Mouse (Mus musculus): ENCODE results near the gene Arhgap15. TPM values are rescaled to one million over a fixed set of nuclear protein-coding genes. Genes with fewer than 3 reads are reported as not detected.

Arhgap15 gene
- polyA plus RNA-seq, 1 experiment from 2014 or later = 0.38 TPM

GRCm38 (mm10) chr2:43939196-43939595 is 190.6 kb downstream of the Arhgap15 start:
- Histone ChIP-seq H3K27ac (ENCODE audit: poor library complexity, severe bottlenecking) (no peak overlapping the region), H3K4me3 (no peak overlapping the region), H3K4me1 (replicated peaks) (no peaks in the 10 kb centered on the region), H3K9me3 (replicated peaks) (no peaks in the 10 kb centered on the region), H3K27me3 (replicated peaks) (no peaks in the 10 kb centered on the region), H3K9ac (no peak overlapping the region), H3K36me3 (no peaks in the 10 kb centered on the region), H3K4me2 (no peak overlapping the region)
- ATAC-seq (ENCODE audit: insufficient number of reproducible peaks, low FRiP score) = no peak
- WGBS = 78% methylated on average over 5 of the region's 5 CpGs

DNA sequence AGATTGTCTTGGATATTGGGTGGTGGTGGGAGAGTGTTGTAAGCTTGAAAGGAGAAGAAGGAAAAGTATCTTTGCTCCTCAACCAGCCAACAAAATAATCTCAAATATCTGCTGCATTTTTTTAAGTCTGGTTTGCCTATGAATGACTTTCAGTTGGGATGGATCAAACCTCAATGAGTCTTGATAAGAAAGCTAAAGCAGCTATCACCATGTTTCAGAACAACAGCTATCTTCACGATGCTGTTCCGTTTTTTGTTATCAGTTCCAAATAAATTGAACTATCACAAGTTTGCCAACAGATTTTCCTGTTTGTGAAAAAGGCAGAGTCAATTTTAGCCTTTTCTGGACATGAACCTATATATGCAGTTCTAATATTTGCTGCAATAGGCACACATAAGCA is 197.1 kb downstream of the Arhgap15 start:
- Histone ChIP-seq H3K27me3 (replicated peaks) (no peaks in the 10 kb centered on the region), H3K4me1 (replicated peaks) (no peaks in the 10 kb centered on the region), H3K9me3 (replicated peaks) (no peaks in the 10 kb centered on the region), H3K4me3 (no peak overlapping the region), H3K9ac (no peak overlapping the region), H3K4me2 (no peak overlapping the region), H3K27ac (ENCODE audit: poor library complexity, severe bottlenecking) (no peak overlapping the region), H3K36me3 (no peaks in the 10 kb centered on the region)
- WGBS = 62% methylated on average over 2 of the region's 2 CpGs
- ATAC-seq (ENCODE audit: insufficient number of reproducible peaks, low FRiP score) = no peak

DNA sequence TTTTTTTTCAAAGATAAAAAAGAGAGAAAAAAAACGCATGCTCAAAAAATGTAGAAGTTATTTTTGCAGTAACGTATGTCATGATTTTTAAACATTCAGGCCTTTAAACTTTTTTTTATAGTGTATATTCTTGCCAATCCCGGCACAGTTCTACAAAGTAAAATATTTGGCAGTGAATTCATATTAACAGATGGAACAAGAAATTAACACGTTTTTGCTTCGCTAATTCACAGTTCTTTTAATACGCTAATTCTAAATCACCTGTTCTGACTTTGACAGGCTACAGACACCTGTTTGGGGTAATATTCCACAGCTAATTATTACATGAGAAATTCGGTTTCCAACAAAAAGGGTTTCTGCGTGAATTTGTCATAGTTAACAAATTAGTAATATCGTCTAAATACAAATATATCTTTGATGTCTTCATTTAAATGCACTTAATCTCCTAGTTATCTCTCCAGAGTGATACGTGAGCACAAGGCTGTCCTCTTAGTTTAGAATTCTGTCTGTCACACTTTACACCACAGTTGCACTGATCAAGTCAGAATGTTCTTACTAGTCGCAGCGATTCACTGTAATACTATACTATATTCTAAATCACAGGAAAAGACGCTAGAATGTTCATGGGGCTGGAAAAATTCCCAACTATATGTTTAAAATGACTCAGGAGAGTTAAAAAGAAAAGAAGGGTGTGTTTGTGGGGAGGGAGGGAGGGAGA is 201.3 kb downstream of the Arhgap15 start:
- Histone ChIP-seq H3K9me3 (replicated peaks) (no peaks in the 10 kb centered on the region), H3K36me3 (no peaks in the 10 kb centered on the region), H3K4me1 (replicated peaks) (no peaks in the 10 kb centered on the region), H3K27ac (ENCODE audit: poor library complexity, severe bottlenecking) (no peak overlapping the region), H3K4me2 (no peak overlapping the region), H3K4me3 (no peak overlapping the region), H3K27me3 (replicated peaks) (no peaks in the 10 kb centered on the region), H3K9ac (no peak overlapping the region)
- 83% methylated on average over 13 of the region's 13 CpGs for WGBS
- no peak for ATAC-seq (ENCODE audit: insufficient number of reproducible peaks, low FRiP score)

GRCm38 (mm10) chr2:43950741-43951140 is 202.1 kb downstream of the Arhgap15 start:
- Histone ChIP-seq H3K9me3 (replicated peaks) (no peaks in the 10 kb centered on the region), H3K4me1 (replicated peaks) (no peaks in the 10 kb centered on the region), H3K36me3 (no peaks in the 10 kb centered on the region), H3K9ac (no peak overlapping the region), H3K27ac (ENCODE audit: poor library complexity, severe bottlenecking) (no peak overlapping the region), H3K4me2 (no peak overlapping the region), H3K4me3 (no peak overlapping the region), H3K27me3 (replicated peaks) (no peaks in the 10 kb centered on the region)
- ATAC-seq (ENCODE audit: insufficient number of reproducible peaks, low FRiP score) = no peak
- WGBS = 68% methylated on average over 6 of the region's 6 CpGs

- Histone ChIP-seq H3K9me3 (replicated peaks) (no peaks in the 10 kb centered on the region), H3K36me3 (no peaks in the 10 kb centered on the region), H3K4me1 (replicated peaks) (no peaks in the 10 kb centered on the region), H3K27ac (ENCODE audit: poor library complexity, severe bottlenecking) (no peak overlapping the region), H3K4me2 (no peak overlapping the region), H3K9ac (no peak overlapping the region), H3K27me3 (replicated peaks) (no peaks in the 10 kb centered on the region), H3K4me3 (no peak overlapping the region)
- ATAC-seq (ENCODE audit: insufficient number of reproducible peaks, low FRiP score) = no peak
Measured at GRCm38 (mm10) chr2:43959189-43959588, 210.6 kb downstream of the Arhgap15 start.

DNA sequence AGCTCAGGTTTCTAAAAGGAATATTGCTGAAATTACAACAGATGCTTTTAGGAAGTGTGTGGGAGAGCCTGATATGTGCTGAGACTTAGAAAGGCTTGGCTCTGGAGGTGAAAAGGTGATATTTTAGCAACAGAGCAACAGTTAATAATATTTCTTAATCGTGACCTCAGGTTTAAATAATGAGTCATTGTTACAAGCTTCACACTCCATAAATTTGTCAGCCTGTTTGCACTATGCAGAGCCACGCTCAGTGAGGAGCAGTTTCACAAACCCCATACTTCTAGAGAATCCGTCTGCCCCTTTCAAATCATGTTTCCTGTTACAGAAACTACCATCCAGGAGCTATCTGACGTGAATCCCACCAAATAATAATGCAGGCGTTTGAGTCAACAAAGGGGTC is 213.8 kb downstream of the Arhgap15 start:
- no peak overlapping the region for H3K4me3 ChIP-seq
- H3K4me1 ChIP-seq (replicated peaks) = no peaks in the 10 kb centered on the region
- H3K36me3 ChIP-seq = no peaks in the 10 kb centered on the region
- H3K9me3 ChIP-seq (replicated peaks) = no peaks in the 10 kb centered on the region
- 66% methylated on average over 5 of the region's 5 CpGs for whole genome bisulfite sequencing
- no peak overlapping the region for H3K27ac ChIP-seq (ENCODE audit: poor library complexity, severe bottlenecking)
- no peak for ATAC-seq (ENCODE audit: insufficient number of reproducible peaks, low FRiP score)
- no peaks in the 10 kb centered on the region for H3K27me3 ChIP-seq (replicated peaks)
- H3K9ac ChIP-seq = no peak overlapping the region
- no peak overlapping the region for H3K4me2 ChIP-seq

- Histone ChIP-seq H3K4me3 (no peak overlapping the region), H3K4me1 (replicated peaks) (0 out of 2 replicates have a peak, but pooled peaks cover 3% of the 10 kb centered on the region), H3K4me2 (no peak overlapping the region), H3K27ac (ENCODE audit: poor library complexity, severe bottlenecking) (no peak overlapping the region), H3K9me3 (replicated peaks) (no peaks in the 10 kb centered on the region), H3K27me3 (replicated peaks) (no peaks in the 10 kb centered on the region), H3K9ac (no peak overlapping the region), H3K36me3 (no peaks in the 10 kb centered on the region)
- 49% methylated on average over 4 of the region's 4 CpGs for WGBS
- ATAC-seq (ENCODE audit: insufficient number of reproducible peaks, low FRiP score) = no peak
Measured at GRCm38 (mm10) chr2:43968581-43968980, 220.0 kb downstream of the Arhgap15 start.

- WGBS = 77% methylated on average over 11 of the region's 11 CpGs
- no peak overlapping the region for H3K9ac ChIP-seq
- H3K27me3 ChIP-seq (replicated peaks) = no peaks in the 10 kb centered on the region
- no peak overlapping the region for H3K4me2 ChIP-seq
- H3K4me3 ChIP-seq = no peak overlapping the region
- H3K36me3 ChIP-seq = no peaks in the 10 kb centered on the region
- no peak overlapping the region for H3K27ac ChIP-seq (ENCODE audit: poor library complexity, severe bottlenecking)
- ATAC-seq (ENCODE audit: insufficient number of reproducible peaks, low FRiP score) = no peak
- H3K9me3 ChIP-seq (replicated peaks) = no peaks in the 10 kb centered on the region
- H3K4me1 ChIP-seq (replicated peaks) = no peaks in the 10 kb centered on the region
Measured at GRCm38 (mm10) chr2:43977732-43978131, 229.1 kb downstream of the Arhgap15 start.

- 78% methylated on average over 13 of the region's 13 CpGs for whole genome bisulfite sequencing
- Histone ChIP-seq H3K4me3 (no peak overlapping the region), H3K4me2 (no peak overlapping the region), H3K4me1 (replicated peaks) (no peaks in the 10 kb centered on the region), H3K36me3 (no peaks in the 10 kb centered on the region), H3K27me3 (replicated peaks) (no peaks in the 10 kb centered on the region), H3K9ac (no peak overlapping the region), H3K9me3 (replicated peaks) (no peaks in the 10 kb centered on the region), H3K27ac (ENCODE audit: poor library complexity, severe bottlenecking) (no peak overlapping the region)
- no peak for ATAC-seq (ENCODE audit: insufficient number of reproducible peaks, low FRiP score)
Measured at GRCm38 (mm10) chr2:43978177-43979013, 229.8 kb downstream of the Arhgap15 start.

DNA sequence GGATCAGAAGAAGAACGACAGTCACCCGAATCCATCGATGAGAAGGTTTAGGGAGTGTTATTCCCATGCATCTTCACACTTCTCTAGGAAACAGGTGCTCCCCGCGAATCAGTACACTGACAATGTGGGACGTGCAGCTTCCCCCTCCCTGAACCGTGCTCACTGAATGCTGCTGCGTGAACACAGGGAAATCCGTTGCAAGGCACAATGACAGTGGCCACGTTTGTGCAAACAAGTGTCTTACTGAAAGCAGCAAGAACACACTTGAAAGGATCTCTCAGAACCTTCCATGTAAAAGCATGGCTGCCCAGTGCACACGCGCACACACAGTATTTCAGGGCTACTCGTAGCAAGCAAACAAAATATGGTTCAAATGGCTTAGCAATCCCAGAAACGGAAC is 237.4 kb downstream of the Arhgap15 start:
- H3K4me2 ChIP-seq = no peak overlapping the region
- H3K9ac ChIP-seq = no peak overlapping the region
- H3K4me1 ChIP-seq (replicated peaks) = no peaks in the 10 kb centered on the region
- H3K36me3 ChIP-seq = no peaks in the 10 kb centered on the region
- H3K9me3 ChIP-seq (replicated peaks) = no peaks in the 10 kb centered on the region
- no peak for ATAC-seq (ENCODE audit: insufficient number of reproducible peaks, low FRiP score)
- H3K4me3 ChIP-seq = no peak overlapping the region
- 78% methylated on average over 14 of the region's 14 CpGs for WGBS
- H3K27ac ChIP-seq (ENCODE audit: poor library complexity, severe bottlenecking) = no peak overlapping the region
- H3K27me3 ChIP-seq (replicated peaks) = no peaks in the 10 kb centered on the region

GRCm38 (mm10) chr2:43987919-43988318 is 239.3 kb downstream of the Arhgap15 start:
- H3K4me2 ChIP-seq = no peak overlapping the region
- no peak for ATAC-seq (ENCODE audit: insufficient number of reproducible peaks, low FRiP score)
- no peak overlapping the region for H3K9ac ChIP-seq
- H3K27me3 ChIP-seq (replicated peaks) = no peaks in the 10 kb centered on the region
- no peak overlapping the region for H3K27ac ChIP-seq (ENCODE audit: poor library complexity, severe bottlenecking)
- 80% methylated on average over 3 of the region's 3 CpGs for WGBS
- no peaks in the 10 kb centered on the region for H3K36me3 ChIP-seq
- no peaks in the 10 kb centered on the region for H3K4me1 ChIP-seq (replicated peaks)
- H3K4me3 ChIP-seq = no peak overlapping the region
- no peaks in the 10 kb centered on the region for H3K9me3 ChIP-seq (replicated peaks)
